In genomic region chr7:136838971-136839370, GRCm38 (mm10) we compare ENCODE assay signal across 9 mouse cellular contexts. TPM values are rescaled to one million over a fixed set of nuclear protein-coding genes. Genes with fewer than 3 reads are reported as not detected.
DNase-seq lines count a peak whose midpoint lies in the region; ATAC-seq lines count a peak whose summit lies in the region.
"Had no signal": no experiment of that assay in that cellular context is flagged by ENCODE, and none has a peak within 500 bp of the region (broad histone marks: within the 10 kb centered on the region; RNA-seq: fewer than 3 reads in every experiment).

No protein-coding gene starts in this region.

- H3K27ac ChIP-seq in embryonic facial prominence, embryonic 14.5 days (replicated peaks; ENCODE audit: low read depth, low read length) = no peak overlapping the region
- no peak overlapping the region for H3K27ac ChIP-seq in embryonic facial prominence, embryonic 10.5 days (replicated peaks)
- no peak overlapping the region for H3K27ac ChIP-seq in kidney, embryonic 15.5 days

- peak; percentile 38 for DNase-seq in embryonic facial prominence, embryonic 14.5 days (ENCODE audit: low spot score)
- no peak for DNase-seq in embryonic facial prominence, embryonic 10.5 days (ENCODE audit: low spot score)
- DNase-seq in kidney, postnatal 10 days = peak; percentile 42
- DNase-seq in adrenal gland, postnatal 36 days = peak; percentile 6 to 19
- DNase-seq in heart, postnatal 36 days = peak; percentile 37 to 44
- DNase-seq in thymus, adult 18-20 months = no peak
- DNase-seq in T-cell, adult 2 months (ENCODE audit: low spot score) = no peak

- ATAC-seq in embryonic facial prominence, embryonic 14.5 days (ENCODE audit: low read depth) = no peak
- no peak for ATAC-seq in kidney, embryonic 15.5 days (replicated peaks; ENCODE audit: low FRiP score)
- ATAC-seq: CD4-positive, CD25-positive, alpha-beta regulatory T cell, adult 4 months had no signal

- intact Hi-C loops in heart, postnatal 36 days (cut with DNase I) = loop anchor here (2.0 kb wide), 1 partner anchor 342 kb away; no protein-coding TSS in a partner anchor

- no peaks in the 10 kb centered on the region for H3K36me3 ChIP-seq in embryonic facial prominence, embryonic 14.5 days (ENCODE audit: control insufficient read depth, insufficient read depth, low read length)
- no peaks in the 10 kb centered on the region for H3K36me3 ChIP-seq in embryonic facial prominence, embryonic 10.5 days (replicated peaks)
- no peaks in the 10 kb centered on the region for H3K36me3 ChIP-seq in kidney, embryonic 15.5 days

- H3K4me3 ChIP-seq in embryonic facial prominence, embryonic 14.5 days (ENCODE audit: low read depth, low read length) = no peak overlapping the region
- H3K4me3 ChIP-seq in embryonic facial prominence, embryonic 10.5 days = no peak overlapping the region
- no peak overlapping the region for H3K4me3 ChIP-seq in kidney, embryonic 15.5 days (replicated peaks)

- H3K9me3 ChIP-seq in embryonic facial prominence, embryonic 14.5 days (ENCODE audit: control insufficient read depth, low read length) = no peaks in the 10 kb centered on the region
- no peaks in the 10 kb centered on the region for H3K9me3 ChIP-seq in embryonic facial prominence, embryonic 10.5 days
- H3K9me3 ChIP-seq in kidney, embryonic 15.5 days (replicated peaks) = no peaks in the 10 kb centered on the region

- H3K4me2 ChIP-seq in embryonic facial prominence, embryonic 14.5 days (ENCODE audit: low read depth, low read length) = no peak overlapping the region
- H3K4me2 ChIP-seq in kidney, embryonic 15.5 days = no peak overlapping the region

- H3K27me3 ChIP-seq in embryonic facial prominence, embryonic 14.5 days (replicated peaks; ENCODE audit: control insufficient read depth, insufficient read depth, low read length) = no peaks in the 10 kb centered on the region
- H3K27me3 ChIP-seq in embryonic facial prominence, embryonic 10.5 days (replicated peaks; ENCODE audit: low read depth, poor library complexity, severe bottlenecking) = peaks cover 15% of the 10 kb centered on the region; the same call in 1 of the 2 replicates
- H3K27me3 ChIP-seq in kidney, embryonic 15.5 days = 0 out of 2 replicates have a peak, but pooled peaks cover 7% of the 10 kb centered on the region

- 48% methylated on average over 5 of the region's 5 CpGs for WGBS in embryonic facial prominence, embryonic 14.5 days
- WGBS in embryonic facial prominence, embryonic 10.5 days = 87% methylated on average over 5 of the region's 5 CpGs
- WGBS in kidney, embryonic 15.5 days = 46% methylated on average over 5 of the region's 5 CpGs

- peaks cover 24% of the 10 kb centered on the region for H3K4me1 ChIP-seq in embryonic facial prominence, embryonic 14.5 days (ENCODE audit: control insufficient read depth, insufficient read depth, low read length)
- peaks cover 26% of the 10 kb centered on the region for H3K4me1 ChIP-seq in embryonic facial prominence, embryonic 10.5 days
- H3K4me1 ChIP-seq in kidney, embryonic 15.5 days = peaks cover 17% of the 10 kb centered on the region

- H3K9ac ChIP-seq in embryonic facial prominence, embryonic 14.5 days (ENCODE audit: low read depth, low read length) = no peak overlapping the region
- H3K9ac ChIP-seq in kidney, embryonic 15.5 days = no peak overlapping the region

RNA-seq across cellular contexts. Expression of gene Mgmt, which starts 55.4 kb away (rescaled TPM):
- polyA plus RNA-seq in embryonic facial prominence, embryonic 14.5 days (2014; fragmentation: Nextera tagmentation; extraction: Ambion mirVana) = 6.5 and 6.7 TPM in 2 replicates
- 5.4 and 5.8 TPM in 2 replicates for polyA plus RNA-seq in embryonic facial prominence, embryonic 10.5 days (2016; fragmentation: Nextera tagmentation; extraction: Ambion mirVana)
- 5.0 and 5.8 TPM in 2 replicates for polyA plus RNA-seq in kidney, embryonic 15.5 days (2015; fragmentation: Nextera tagmentation; extraction: Ambion mirVana)
- 1 to 10 TPM; 2.9 to 4.4 TPM for total RNA-seq in adrenal gland, postnatal 36 days (2021)
- total RNA-seq in heart, postnatal 36 days (2021) = 1 to 10 TPM; 3.4 to 3.7 TPM

Comparison
In these comparisons a context has a peak if more than half of its experiments do, and no peak if none do; other contexts are left out.
1. DNase-seq: peak in embryonic facial prominence, embryonic 14.5 days (single experiment), kidney, postnatal 10 days (single experiment), adrenal gland, postnatal 36 days (2 of 2) and heart, postnatal 36 days (2 of 2); none in embryonic facial prominence, embryonic 10.5 days (single experiment), thymus, adult 18-20 months (0 of 2) and T-cell, adult 2 months (single experiment).